Mouse (Mus musculus) forebrain, embryonic 11.5 days (tissue): ENCODE data around the gene Ttk. TPM values are rescaled to one million over a fixed set of nuclear protein-coding genes. Genes with fewer than 3 reads are reported as not detected.

ENCODE experiments used
- ATAC-seq: fragments of 200-750 bp; cut with Nextera tagmentation; replicated peaks from 2 replicates; pipeline ENCODE4 v1.8.0; 2017; ENCODE audit warnings: moderate TSS enrichment; ENCODE audit not compliant: low FRiP score
- DNase-seq: peaks from one replicate; pipeline ENCODE4 v3.0.0-alpha.2; 2017; ENCODE audit warnings: low spot score
- H3K27ac ChIP-seq: fragments of 300-500 bp; sonication (generic); 2 replicates; pipeline ENCODE4 v1.5.1; 2014; ENCODE audit warnings: low read depth, low read length
- H3K27me3 ChIP-seq: fragments of 300-500 bp; sonication (generic); 2 replicates; pipeline ENCODE4 v1.6.1; 2014; ENCODE audit warnings: mild to moderate bottlenecking, low read length, mixed read lengths; ENCODE audit not compliant: control insufficient read depth, insufficient read depth
- H3K36me3 ChIP-seq: fragments of 300-500 bp; sonication (generic); 2 replicates; pipeline ENCODE4 v1.6.1; 2014; ENCODE audit warnings: mild to moderate bottlenecking, low read length, moderate library complexity, mixed read lengths; ENCODE audit not compliant: control insufficient read depth, insufficient read depth
- H3K4me1 ChIP-seq: fragments of 300-500 bp; sonication (generic); replicated peaks from 2 replicates; pipeline ENCODE4 v1.6.1; 2014; ENCODE audit warnings: low read length, mixed read lengths; ENCODE audit not compliant: control insufficient read depth, insufficient read depth
- H3K4me2 ChIP-seq: fragments of 300-500 bp; sonication (generic); 2 replicates; pipeline ENCODE4 v1.6.1; 2014; ENCODE audit warnings: low read depth, mild to moderate bottlenecking, low read length, moderate library complexity, mixed read lengths; ENCODE audit not compliant: severe bottlenecking
- H3K4me3 ChIP-seq: fragments of 300-500 bp; sonication (generic); 2 replicates; pipeline ENCODE4 v1.5.1; 2014; ENCODE audit warnings: low read depth, low read length
- H3K9ac ChIP-seq: fragments of 300-500 bp; sonication (generic); 2 replicates; pipeline ENCODE4 v1.6.1; 2014; ENCODE audit warnings: low read length
- H3K9me3 ChIP-seq: fragments of 300-500 bp; sonication (generic); 2 replicates; pipeline ENCODE4 v1.6.1; 2016; ENCODE audit warnings: low read length, mixed read lengths; ENCODE audit not compliant: control insufficient read depth
- WGBS: fragments of 180-500 bp; shearing (Covaris S2); extraction: QIAGEN DNeasy Blood & Tissue Kit; methylation state at CpG from one replicate; pipeline ENCODE4 v1.1.7; 2014; 5-methylcytosine and 5-hydroxymethylcytosine counted together
- polyA plus RNA-seq: library from polyadenylated mRNA; unstranded; fragments of >200 nt; fragmentation: Nextera tagmentation; extraction: Ambion mirVana; gene quantifications from 2 replicates; pipeline ENCODE4 v1.2.1, GENCODE M21; 2014

The Ttk gene
- polyA plus RNA-seq, 1 experiment from 2014 or later, result 59.9 TPM

- H3K4me2 ChIP-seq, result no peak overlapping the region
- no peak overlapping the region for H3K4me3 ChIP-seq
- H3K27ac ChIP-seq, result no peak overlapping the region
- no peaks in the 10 kb centered on the region for H3K27me3 ChIP-seq
- WGBS, result 92% methylated on average over 3 of the region's 3 CpGs
- no peak overlapping the region for H3K9ac ChIP-seq
- no peaks in the 10 kb centered on the region for H3K9me3 ChIP-seq
- DNase-seq (no peak), ATAC-seq (no peak)
- peaks cover 2% of the 10 kb centered on the region; the same call in 1 of the 2 replicates for H3K36me3 ChIP-seq
- H3K4me1 ChIP-seq, result no peaks in the 10 kb centered on the region
Measured at GRCm38 (mm10) chr9:83852464-83852863, 18.0 kb downstream of the Ttk start.

- DNase-seq, result no peak
- peaks cover 7% of the 10 kb centered on the region; the same call in 1 of the 2 replicates for H3K36me3 ChIP-seq
- WGBS, result 93% methylated on average over 4 of the region's 4 CpGs
Measured at GRCm38 (mm10) chr9:83865165-83865564, 30.7 kb downstream of the Ttk start.

DNA sequence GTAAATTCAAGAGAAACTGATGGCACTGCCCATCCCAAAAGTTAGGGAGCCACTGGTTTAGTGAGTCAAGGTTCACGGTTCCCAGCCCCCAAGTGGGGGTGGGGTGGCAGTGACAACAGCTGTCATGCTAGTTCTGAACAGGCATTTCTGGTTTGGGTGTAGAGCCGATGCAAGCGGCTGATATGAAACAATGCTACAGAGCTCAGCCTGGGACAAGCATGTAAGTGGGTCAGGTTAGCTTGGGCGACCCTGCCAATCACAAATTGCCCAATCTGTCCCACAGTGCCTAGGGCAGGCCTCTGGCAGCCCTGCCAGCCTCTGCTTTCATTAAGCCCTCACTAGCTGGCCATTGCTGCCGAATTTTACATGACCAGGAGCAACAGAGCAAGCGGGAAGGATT is 47.7 kb downstream of the Ttk start:
- H3K27me3 ChIP-seq, result no peaks in the 10 kb centered on the region
- no peaks in the 10 kb centered on the region for H3K36me3 ChIP-seq
- H3K9me3 ChIP-seq, result no peaks in the 10 kb centered on the region
- H3K4me2 ChIP-seq, result no peak overlapping the region
- ATAC-seq (no peak), DNase-seq (no peak)
- no peak overlapping the region for H3K4me3 ChIP-seq
- no peak overlapping the region for H3K27ac ChIP-seq
- 83% methylated on average over 6 of the region's 6 CpGs for WGBS
- H3K9ac ChIP-seq, result no peak overlapping the region
- H3K4me1 ChIP-seq, result no peaks in the 10 kb centered on the region

More at GRCm38 (mm10) chr9:83865165-83865564, 30.7 kb downstream of the Ttk start:
- no peak overlapping the region for H3K4me2 ChIP-seq
- no peak overlapping the region for H3K9ac ChIP-seq
- no peak overlapping the region for H3K4me3 ChIP-seq
- H3K27me3 ChIP-seq, result no peaks in the 10 kb centered on the region
- no peaks in the 10 kb centered on the region for H3K9me3 ChIP-seq
- H3K4me1 ChIP-seq, result no peaks in the 10 kb centered on the region
- ATAC-seq, result no peak
- no peak overlapping the region for H3K27ac ChIP-seq

DNA sequence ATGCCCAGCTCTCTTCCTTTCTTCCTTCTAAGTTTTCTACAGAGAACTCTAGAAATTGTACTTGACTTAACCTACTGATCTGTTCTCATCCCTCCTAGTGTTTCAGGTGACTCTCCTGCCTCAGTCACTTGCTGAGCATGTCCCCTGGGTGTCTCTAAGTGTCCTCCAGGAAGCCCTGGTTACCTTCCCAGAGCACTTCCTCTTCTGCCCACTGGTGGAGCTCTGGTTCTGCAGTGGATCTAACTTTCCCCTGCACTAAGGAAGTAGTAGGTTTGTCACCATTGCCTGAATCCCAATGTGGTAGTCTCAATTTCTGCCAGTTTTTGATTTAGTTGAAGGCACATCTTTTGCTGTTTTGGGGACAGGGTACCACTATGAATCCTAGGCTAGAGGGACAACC is 51.7 kb downstream of the Ttk start:
- no peak overlapping the region for H3K4me2 ChIP-seq
- DNase-seq, result no peak
- no peak overlapping the region for H3K9ac ChIP-seq
- no peaks in the 10 kb centered on the region for H3K36me3 ChIP-seq
- no peaks in the 10 kb centered on the region for H3K9me3 ChIP-seq
- ATAC-seq, result no peak
- H3K27ac ChIP-seq, result no peak overlapping the region
- H3K4me3 ChIP-seq, result no peak overlapping the region
- H3K27me3 ChIP-seq, result no peaks in the 10 kb centered on the region
- no peaks in the 10 kb centered on the region for H3K4me1 ChIP-seq

GRCm38 (mm10) chr9:83888214-83888613 is 53.7 kb downstream of the Ttk start:
- 91% methylated on average over 5 of the region's 5 CpGs for WGBS
- no peaks in the 10 kb centered on the region for H3K27me3 ChIP-seq
- DNase-seq, result no peak
- H3K27ac ChIP-seq, result no peak overlapping the region
- H3K4me2 ChIP-seq, result no peak overlapping the region
- H3K36me3 ChIP-seq, result no peaks in the 10 kb centered on the region
- no peak overlapping the region for H3K9ac ChIP-seq
- H3K4me1 ChIP-seq, result no peaks in the 10 kb centered on the region
- no peaks in the 10 kb centered on the region for H3K9me3 ChIP-seq
- no peak for ATAC-seq
- H3K4me3 ChIP-seq, result no peak overlapping the region

GRCm38 (mm10) chr9:83893073-83893472 is 58.6 kb downstream of the Ttk start:
- H3K36me3 ChIP-seq, result no peaks in the 10 kb centered on the region
- H3K4me2 ChIP-seq, result no peak overlapping the region
- no peaks in the 10 kb centered on the region for H3K27me3 ChIP-seq
- H3K9ac ChIP-seq, result no peak overlapping the region
- H3K9me3 ChIP-seq, result no peaks in the 10 kb centered on the region
- no peak for ATAC-seq
- H3K4me3 ChIP-seq, result no peak overlapping the region
- no peak for DNase-seq
- 83% methylated on average over 8 of the region's 8 CpGs for whole genome bisulfite sequencing
- H3K27ac ChIP-seq, result no peak overlapping the region
- no peaks in the 10 kb centered on the region for H3K4me1 ChIP-seq

- Histone ChIP-seq H3K4me3 (no peak overlapping the region), H3K9me3 (no peaks in the 10 kb centered on the region), H3K27me3 (no peaks in the 10 kb centered on the region), H3K27ac (no peak overlapping the region), H3K36me3 (no peaks in the 10 kb centered on the region), H3K9ac (no peak overlapping the region), H3K4me1 (no peaks in the 10 kb centered on the region), H3K4me2 (no peak overlapping the region)
- 90% methylated on average over 4 of the region's 4 CpGs for WGBS
- DNase-seq (no peak), ATAC-seq (no peak)
Measured at GRCm38 (mm10) chr9:83893767-83894330, 59.4 kb downstream of the Ttk start.

DNA sequence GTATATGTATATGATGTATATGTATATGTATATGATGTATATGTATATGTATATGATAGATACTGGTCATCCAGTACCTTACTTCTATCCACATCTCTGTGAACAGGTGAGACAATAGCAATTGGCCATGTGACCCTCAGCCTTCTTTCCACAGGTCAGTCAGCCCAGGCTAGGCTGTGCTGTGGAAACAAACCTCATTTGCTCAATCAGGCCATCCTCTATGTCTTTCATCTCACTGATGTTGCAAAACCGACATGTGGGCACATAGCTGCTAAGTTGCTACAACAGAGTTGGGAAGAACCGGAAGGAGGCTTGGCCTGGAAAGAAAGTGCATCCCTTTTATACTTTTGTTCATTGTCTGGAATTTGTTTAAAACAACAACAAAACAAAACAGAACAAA is 67.6 kb downstream of the Ttk start:
- Histone ChIP-seq H3K4me2 (no peak overlapping the region), H3K27ac (no peak overlapping the region), H3K27me3 (no peaks in the 10 kb centered on the region), H3K4me1 (no peaks in the 10 kb centered on the region), H3K9me3 (no peaks in the 10 kb centered on the region), H3K4me3 (no peak overlapping the region), H3K9ac (no peak overlapping the region), H3K36me3 (no peaks in the 10 kb centered on the region)
- no peak for DNase-seq
- ATAC-seq, result no peak
- WGBS, result 82% methylated on average over 2 of the region's 2 CpGs

GRCm38 (mm10) chr9:83905820-83906219 is 71.3 kb downstream of the Ttk start:
- Histone ChIP-seq H3K4me3 (no peak overlapping the region), H3K9me3 (no peaks in the 10 kb centered on the region), H3K9ac (no peak overlapping the region), H3K27me3 (no peaks in the 10 kb centered on the region), H3K27ac (no peak overlapping the region), H3K4me2 (no peak overlapping the region), H3K4me1 (no peaks in the 10 kb centered on the region), H3K36me3 (no peaks in the 10 kb centered on the region)
- ATAC-seq (no peak), DNase-seq (no peak)
- 77% methylated on average over 4 of the region's 4 CpGs for WGBS
